Mouse (Mus musculus): ENCODE data around the gene Atp5c1.

Gene Atp5c1

GRCm38 (mm10) chr2:10080310-10081010 lies at the start of gene Atp5c1, which contains the start of gene Kin:
Atp5c1 (minus strand) TSS chr2:10080510.
Kin (plus strand) TSS chr2:10080593.
- peak; percentile 83 for DNase-seq (ENCODE audit: extremely low spot score, low read depth, low spot score)

- DNase-seq (ENCODE audit: extremely low spot score, low read depth, low spot score) = no peak
These were observed 48.3 kb upstream of the Atp5c1 start for GRCm38 (mm10) chr2:10128571-10128970.

DNA sequence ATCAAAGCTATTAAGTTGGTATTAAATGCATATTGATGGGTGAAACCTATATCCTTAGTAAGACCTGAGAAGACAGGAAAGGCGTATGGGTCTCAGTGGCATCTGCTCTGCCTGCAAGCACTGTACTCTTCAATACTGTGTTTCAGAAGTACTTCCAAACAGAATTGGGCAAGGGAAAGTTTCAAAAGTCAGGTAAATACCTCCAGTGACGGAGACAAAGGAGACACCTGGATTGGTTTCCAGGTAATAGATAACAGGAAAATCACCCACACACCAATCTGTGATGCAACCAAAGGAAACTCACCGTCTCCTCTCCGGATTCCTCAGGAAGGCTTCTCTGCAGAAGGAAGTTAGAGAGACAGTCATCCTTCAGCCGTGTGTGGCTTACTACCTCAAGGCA lies 47.2 kb upstream of the Atp5c1 start:
- DNase-seq (ENCODE audit: extremely low spot score, low read depth, low spot score) = no peak

- no peak for DNase-seq (ENCODE audit: extremely low spot score, low read depth, low spot score)
These were observed 45.8 kb upstream of the Atp5c1 start for GRCm38 (mm10) chr2:10126122-10126521.

DNA sequence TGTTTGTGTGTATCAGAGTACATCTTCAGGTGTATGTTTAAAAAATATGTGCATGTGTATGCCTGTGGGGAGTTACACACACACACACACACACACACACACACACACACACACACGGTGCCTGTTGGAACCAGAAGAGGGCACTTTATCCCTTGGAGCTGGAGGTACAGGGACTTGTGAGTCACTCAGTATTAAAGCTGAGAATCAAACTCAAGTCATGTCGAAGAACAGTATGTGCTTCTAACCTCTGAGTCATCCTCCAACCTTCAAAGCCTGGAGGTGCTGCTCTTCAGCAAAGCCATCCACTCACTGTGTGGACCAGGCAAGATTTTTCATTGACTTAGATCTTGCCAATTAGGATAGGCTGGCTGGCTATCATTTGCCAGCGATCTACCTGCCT lies 41.5 kb upstream of the Atp5c1 start:
- no peak for DNase-seq (ENCODE audit: extremely low spot score, low read depth, low spot score)

DNA sequence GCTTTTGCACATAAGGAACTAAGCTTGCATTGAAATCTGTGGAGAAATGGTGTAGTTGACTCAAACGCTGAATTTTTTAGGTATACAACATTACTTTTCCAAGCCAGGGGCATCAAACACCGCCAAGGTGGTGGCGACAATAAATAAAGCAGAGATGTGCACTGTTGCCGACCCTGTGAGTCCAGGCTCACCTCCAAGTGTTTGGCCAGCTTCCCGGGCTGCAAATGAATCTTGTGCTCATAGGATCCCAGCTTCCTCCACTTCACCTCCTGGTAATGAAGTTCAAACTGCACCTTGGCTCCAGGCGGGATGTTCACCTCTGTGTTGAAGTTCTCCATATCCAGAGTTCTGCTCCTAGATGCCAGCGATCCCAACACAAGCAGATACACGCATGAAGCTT lies 39.0 kb upstream of the Atp5c1 start:
- DNase-seq (ENCODE audit: extremely low spot score, low read depth, low spot score) = no peak

- DNase-seq (ENCODE audit: extremely low spot score, low read depth, low spot score) = no peak
These were observed 38.4 kb upstream of the Atp5c1 start for GRCm38 (mm10) chr2:10118751-10119150.

- no peak for DNase-seq (ENCODE audit: extremely low spot score, low read depth, low spot score)
These were observed 28.4 kb upstream of the Atp5c1 start for GRCm38 (mm10) chr2:10108535-10109189.

DNA sequence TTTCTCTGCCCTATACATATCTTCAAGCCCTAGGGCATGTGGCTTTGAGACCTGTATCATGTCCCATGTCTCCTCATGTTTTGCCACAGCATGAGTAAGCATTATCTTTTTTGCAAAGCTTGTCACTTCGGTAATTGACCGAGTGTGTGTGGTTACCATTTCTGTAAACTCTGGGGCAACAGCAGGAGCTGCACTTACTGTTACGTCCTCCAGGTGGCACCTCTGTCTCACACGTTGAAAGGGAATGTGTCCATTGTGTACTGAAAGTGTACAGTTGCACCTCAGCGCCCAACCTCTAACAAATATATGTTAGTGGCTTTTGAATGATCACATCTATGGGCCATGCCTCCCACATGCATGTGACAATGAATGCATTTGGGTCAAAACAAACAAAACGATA lies 20.9 kb upstream of the Atp5c1 start:
- peak; percentile 8 for DNase-seq (ENCODE audit: extremely low spot score, low read depth, low spot score)

GRCm38 (mm10) chr2:10100471-10100870 lies 20.2 kb upstream of the Atp5c1 start:
- no peak for DNase-seq (ENCODE audit: extremely low spot score, low read depth, low spot score)

GRCm38 (mm10) chr2:10098598-10099215 lies 18.4 kb upstream of the Atp5c1 start:
- peak; percentile 30 for DNase-seq (ENCODE audit: extremely low spot score, low read depth, low spot score)

- DNase-seq (ENCODE audit: extremely low spot score, low read depth, low spot score) = no peak
These were observed 14.2 kb upstream of the Atp5c1 start for GRCm38 (mm10) chr2:10094327-10095100.

DNA sequence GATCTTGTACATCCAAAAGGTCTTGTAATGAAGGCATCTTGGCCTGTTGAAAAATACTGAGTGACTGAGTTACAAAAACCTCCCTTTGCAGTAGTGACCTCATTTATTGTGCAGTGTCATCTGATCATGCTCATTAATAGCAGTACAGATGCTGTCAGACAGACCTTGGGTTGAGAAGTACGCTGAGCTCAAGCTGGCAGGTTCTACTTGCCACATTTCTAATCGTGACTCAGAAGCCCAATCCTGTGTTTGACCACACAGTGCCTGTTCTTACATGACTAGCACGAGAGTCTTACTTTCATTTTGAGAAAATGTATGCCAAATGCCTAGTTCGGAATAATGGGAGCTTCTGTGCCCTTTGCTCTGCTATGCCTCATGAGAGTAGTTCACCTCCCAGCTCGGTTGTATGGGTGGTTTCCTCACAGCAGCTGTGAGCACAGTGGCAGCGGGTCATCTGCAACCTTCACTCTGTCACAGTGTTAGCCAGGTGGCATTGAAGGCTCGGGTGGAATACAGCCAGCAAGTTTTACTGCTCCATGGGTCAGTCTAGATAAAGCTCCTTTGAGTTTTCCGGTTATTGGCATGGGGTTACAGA lies 7.0 kb upstream of the Atp5c1 start:
- DNase-seq (ENCODE audit: extremely low spot score, low read depth, low spot score) = no peak

DNA sequence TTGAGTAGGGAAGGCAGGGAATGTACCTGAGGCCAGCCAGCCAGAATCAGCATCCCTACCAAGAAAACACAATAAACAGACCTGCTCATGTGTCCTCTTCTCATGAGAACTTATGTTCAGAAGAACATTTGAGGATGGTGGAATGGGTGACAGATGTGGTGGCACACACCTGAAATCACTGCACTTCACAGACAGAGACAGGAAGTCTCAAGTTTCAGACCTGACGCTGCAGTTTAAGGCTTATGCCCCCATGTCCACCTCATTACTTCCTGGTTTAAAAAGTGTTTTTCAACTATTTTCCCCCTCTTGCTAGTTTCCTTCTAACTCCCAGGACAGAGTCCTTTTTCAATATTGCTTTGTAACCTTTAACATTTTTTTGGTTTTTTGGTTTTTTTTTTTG lies 2.4 kb upstream of the Atp5c1 start:
- no peak for DNase-seq (ENCODE audit: extremely low spot score, low read depth, low spot score)

- DNase-seq (ENCODE audit: extremely low spot score, low read depth, low spot score) = no peak
These were observed 1.3 kb upstream of the Atp5c1 start for GRCm38 (mm10) chr2:10081453-10082080.

- peak; percentile 5 for DNase-seq (ENCODE audit: extremely low spot score, low read depth, low spot score)
These were observed 483 bp downstream of the Atp5c1 start for GRCm38 (mm10) chr2:10079745-10080309.

- DNase-seq (ENCODE audit: extremely low spot score, low read depth, low spot score) = no peak
These were observed 3.6 kb downstream of the Atp5c1 start for GRCm38 (mm10) chr2:10076675-10077074.

DNA sequence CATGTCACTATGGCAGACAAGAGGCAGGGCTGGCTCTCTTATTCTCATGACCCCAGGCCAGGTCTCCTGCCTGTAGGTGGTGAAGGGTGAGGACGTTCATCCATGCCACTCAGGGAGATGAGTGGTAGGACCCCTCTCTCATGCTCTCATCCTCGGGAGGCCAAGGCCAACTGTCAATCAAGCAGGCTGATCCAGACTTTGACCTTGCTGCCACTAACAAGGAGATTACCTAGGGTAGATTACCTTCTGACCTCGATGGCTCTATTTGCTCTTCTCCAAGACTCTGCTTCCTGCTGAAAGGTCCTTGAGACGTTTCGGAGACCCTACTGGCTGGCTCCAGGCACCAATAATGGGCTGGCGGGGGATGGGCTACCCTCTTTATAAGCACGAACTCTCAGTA lies 5.8 kb downstream of the Atp5c1 start:
- DNase-seq (ENCODE audit: extremely low spot score, low read depth, low spot score) = no peak

GRCm38 (mm10) chr2:10071751-10072150 lies 8.6 kb downstream of the Atp5c1 start:
- no peak for DNase-seq (ENCODE audit: extremely low spot score, low read depth, low spot score)

DNA sequence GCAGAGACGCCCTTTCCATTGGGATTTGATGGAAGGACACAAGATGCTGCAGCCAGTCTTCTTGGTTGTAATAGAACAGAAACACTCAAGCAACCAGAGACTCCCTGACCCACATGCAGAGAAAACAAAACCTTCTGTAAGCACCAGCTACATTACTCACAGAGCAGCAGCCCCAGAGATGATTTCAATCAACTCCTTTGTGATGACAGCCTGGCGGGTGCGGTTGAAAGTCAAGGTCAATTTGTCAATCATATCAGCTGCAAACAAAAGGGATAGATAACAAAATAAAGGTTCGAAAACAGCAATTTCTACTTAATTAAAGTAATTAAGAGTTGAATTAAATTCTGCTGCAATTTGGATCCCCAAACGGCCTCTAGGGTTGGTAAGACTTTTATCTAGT lies 21.5 kb downstream of the Atp5c1 start:
- DNase-seq (ENCODE audit: extremely low spot score, low read depth, low spot score) = no peak
